Mouse (Mus musculus): ENCODE measurements around the gene Tmem127.
A peak's percentile ranks its signal among the peaks of the same experiment; 100 is the strongest.

DNA sequence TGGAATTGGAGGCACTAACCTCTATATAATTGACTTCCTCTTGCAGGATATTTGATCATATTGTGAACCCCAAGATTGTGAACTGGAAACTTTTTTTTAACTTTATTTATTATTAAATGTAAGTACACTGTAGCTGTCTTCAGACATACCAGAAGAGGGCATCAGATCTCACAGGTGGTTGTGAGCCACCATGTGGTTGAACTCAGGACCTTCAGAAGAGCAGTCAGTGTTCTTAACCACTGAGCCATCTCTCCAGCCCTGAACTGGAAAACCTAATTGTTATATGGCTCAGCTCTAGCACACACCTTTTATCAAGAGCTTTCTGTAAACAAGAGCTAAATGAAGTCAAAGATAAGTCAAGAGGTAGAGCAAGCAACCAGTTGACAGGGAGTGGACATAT, 58.4 kb downstream of the Tmem127 start:
- TF ChIP-seq CTCF (IDR thresholded peaks at IDR 0.05; ENCODE audit: low read depth) = peak; percentile 61
- TF ChIP-seq EP300 (IDR thresholded peaks at IDR 0.05; ENCODE audit: low read depth) = no peak

All from liver, postnatal 0 days (tissue).